Mouse (Mus musculus) thymus, postnatal 10 days (tissue): ENCODE data around the gene Arhgap15.
"Not testable (repeated sequence)": the region's sequence is repeated elsewhere in the genome, so short reads cannot be mapped to it uniquely, and the experiment has no call there.

Experiments used
- DNase-seq, 2 experiments: peaks; one replicate each; pipeline ENCODE4 v3.0.0; 2021; ENCODE audit warnings: low spot score in 2 of 2

The Arhgap15 gene

DNA sequence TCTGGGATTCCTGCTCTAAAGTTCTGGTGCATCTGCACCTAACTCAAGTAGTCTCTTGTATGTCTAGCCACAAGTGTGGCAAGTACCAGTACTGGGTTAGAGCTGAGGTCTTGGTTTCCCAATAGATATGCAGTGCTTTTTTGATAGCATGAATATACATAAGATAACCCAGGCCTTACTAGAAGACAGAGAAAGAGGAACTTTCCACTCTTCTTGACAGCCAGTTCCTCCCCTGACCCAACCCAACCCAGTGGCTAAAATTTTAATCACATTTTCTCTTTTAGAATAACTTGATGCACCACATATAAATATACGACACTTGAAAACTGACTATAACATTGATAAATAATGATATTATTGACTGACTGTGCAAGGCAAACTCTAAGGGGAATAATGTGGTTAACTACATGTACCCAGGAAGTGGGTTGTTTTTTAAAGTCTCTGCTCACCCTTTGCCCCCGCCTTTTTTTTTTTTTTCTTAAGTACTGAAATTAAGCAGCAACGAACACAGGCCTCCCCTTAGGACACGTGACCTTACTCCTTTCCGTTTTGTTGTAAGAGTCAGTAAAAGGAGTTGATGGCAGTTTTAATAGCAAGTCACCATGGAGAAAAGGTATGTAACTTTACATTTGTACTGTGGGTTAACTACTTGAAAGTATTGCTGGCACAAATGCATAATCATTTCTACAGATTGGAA is at the start of gene Arhgap15:
Gene Arhgap15, plus strand, starts transcription at position 538 of the 697 bp plus-strand sequence.
- DNase-seq: peak in 1 of 2 experiments; percentile 33

DNA sequence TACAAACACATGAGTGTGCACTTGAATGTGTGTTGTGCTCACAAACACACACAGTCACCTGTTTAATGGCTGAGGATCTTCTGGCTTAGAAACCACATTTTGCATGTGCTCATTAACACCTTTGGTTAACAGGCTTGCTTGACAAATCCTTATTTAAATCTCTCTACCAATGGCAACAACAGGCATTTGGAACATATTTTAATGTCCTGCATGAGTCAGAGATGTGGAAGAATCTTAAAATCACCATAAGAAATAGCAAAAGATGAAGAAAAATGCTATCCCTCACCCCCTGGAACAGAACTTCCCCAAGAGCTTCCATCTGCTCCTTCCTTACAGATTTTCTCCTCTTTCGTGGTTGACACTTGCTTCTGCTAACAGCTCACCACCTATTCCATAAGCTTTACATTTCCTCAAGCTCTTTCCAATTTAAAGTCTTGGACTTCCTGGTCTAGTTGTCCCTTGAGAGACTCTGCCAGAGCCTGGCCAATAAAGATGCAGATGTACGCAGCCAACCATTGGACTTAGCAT is 35.9 kb upstream of the Arhgap15 start:
- DNase-seq: no peak

DNA sequence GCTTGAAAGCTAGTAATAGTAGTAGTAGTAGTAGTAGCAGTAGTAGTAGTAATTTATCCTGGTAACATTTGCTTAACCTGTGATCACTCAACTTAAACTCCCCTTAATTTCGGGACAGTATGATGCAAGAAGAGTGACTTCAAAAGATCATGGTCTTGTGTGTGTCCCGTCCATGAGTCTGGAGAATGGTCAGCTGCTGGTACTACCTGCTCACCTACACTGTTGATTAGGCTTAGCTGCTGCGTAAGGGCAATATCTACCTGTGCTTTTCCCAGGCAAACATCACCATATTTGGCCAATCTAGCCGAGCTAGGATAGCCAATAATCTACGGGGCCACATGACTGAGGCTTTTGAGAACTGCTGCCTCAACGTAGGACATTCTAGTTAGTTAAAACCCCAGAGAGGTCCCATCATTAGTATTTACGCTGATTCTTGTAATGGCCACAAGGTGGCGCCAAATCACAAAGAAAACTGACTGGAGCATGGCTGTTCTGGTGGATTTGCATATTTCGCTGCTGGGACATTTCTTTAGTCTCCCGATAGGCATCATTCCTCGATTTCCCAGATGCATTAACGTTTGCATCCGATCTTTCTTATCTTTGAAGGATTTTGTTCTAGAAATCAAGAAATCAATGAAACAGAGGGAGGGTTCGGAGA is 26.0 kb upstream of the Arhgap15 start:
- DNase-seq: peak; percentile 27 to 59

DNA sequence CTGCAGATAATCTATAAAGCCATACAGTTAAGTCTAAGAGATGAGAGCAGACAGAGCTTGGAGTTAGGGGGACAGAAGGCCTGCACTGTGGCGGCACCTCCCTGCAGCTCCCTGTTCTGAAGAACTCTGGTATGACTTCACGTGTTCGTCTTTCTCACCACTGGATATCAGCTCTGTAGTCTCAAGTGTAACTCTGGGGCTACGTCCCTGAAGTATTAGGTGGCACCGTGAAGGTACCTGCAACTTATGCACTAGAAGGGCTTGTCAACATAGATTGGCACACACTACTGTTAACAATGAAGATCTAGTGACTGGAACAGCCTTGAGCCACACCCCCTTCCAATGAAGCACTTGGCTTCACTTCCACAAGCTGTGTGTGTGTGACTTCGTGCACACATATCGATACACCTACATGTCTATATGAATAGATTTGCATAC is 25.5 kb upstream of the Arhgap15 start:
- DNase-seq: no peak

DNA sequence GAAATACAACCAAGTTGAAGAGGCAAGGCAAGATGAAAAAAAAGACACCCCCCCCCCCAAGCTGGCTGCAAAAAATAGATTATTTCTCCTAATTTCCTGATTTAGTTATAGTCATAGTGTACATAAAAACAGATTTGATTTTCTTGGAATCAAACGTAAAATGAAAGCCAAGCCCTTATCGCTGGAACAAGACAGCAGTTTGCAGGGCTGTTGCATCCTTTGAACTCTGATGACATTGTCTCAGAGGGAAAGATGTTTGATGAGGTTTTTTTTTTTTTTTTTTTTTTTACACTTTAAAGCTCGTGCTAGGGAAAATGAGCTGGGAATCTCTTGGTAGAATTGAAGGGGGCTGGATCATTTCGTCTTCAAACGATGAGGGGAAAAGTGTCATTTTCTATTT is 21.4 kb upstream of the Arhgap15 start:
- no peak for DNase-seq

DNA sequence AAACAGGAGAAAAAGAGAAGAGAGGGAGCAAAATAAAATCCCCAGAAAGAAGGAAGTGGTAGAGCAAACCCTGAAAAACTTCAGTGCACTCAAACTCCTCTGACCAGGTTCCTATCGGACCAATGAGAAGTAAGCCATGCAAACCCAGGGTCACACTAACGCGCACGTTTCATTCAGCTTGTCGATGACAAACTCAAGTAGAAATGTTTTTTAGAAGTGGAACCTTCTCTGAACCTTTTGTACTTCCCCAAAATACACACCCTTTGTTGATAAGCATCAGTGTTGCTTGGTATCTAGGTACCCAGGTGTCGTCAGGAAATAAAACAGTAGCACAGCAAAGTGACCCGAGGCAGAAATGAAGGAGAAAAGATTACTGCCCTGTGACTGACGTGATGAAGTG is 20.9 kb upstream of the Arhgap15 start:
- no peak for DNase-seq

DNA sequence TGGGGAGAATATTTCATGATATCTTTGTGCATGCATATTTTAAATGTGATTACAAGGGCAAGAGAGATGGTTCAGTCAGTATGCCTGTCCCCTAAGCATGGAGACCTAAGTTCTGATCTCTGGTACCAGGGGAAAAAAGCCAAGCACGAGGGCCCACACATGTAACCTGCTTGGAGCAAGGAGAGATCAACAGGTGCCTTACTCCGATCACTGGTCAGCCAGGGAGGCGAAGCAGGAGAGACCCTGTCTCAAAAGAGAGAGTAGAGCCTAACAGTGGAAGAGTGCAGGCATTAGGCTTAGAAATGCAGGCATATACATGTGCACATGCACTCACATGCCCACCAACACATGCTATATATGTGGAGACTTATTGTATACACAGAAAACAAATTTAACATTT is 19.8 kb upstream of the Arhgap15 start:
- no peak for DNase-seq

DNA sequence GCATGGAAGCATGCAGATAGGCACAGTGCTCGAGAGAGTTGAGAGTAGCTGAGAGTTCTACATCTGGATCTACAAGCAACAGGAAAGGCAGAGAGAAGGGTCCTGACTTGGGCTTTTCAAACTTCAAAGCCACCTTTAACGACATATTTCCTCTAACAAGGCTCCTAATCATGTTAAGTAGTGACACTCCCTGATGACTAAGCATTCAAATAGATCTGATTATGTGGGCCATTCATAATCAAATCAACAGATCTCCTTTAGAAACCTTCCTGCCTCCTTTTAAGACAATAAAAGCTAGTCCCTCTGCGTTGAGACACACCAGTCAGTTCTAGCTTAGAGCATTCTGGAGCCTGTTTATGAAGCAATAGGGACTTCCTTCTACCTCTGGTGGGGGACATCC is 16.2 kb upstream of the Arhgap15 start:
- no peak for DNase-seq

DNA sequence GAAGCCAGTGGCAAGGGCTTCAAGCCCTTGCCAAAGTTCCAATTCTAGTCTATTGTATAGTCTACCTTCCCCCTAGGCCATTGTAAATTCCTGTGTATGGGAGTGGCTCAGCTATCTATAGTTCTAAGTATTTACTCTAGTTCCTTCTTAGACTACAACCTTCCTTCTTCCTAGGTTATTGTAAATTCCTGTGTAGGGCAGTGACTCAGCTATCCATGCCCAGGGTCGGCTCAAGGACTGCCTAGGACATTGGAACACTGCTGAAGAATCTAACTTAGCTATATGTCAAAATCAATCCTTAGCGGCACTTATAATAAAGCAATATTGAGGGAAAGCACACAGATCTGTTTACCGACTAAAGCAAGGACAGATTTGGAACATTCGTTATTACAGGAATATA is 13.6 kb upstream of the Arhgap15 start:
- DNase-seq: not testable (repeated sequence)

DNA sequence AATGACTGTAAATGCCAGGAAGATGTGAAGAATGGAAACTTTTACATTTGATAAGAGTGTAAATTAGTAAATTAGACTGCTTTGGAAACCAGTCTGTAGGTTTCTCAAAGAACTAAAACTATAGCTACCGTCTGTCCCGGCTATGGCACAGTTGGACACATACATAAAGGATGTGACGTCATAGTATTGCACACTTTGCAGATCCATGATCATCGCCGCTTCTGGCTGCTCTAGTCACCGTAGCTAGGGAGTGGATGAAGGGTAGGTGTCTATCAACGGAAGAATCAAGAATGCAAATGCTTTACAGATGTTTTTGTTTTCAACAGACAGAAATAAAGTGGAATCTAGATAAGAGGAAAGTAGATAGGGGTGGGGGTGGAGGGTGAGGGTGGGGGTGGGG is 11.1 kb upstream of the Arhgap15 start:
- no peak for DNase-seq

DNA sequence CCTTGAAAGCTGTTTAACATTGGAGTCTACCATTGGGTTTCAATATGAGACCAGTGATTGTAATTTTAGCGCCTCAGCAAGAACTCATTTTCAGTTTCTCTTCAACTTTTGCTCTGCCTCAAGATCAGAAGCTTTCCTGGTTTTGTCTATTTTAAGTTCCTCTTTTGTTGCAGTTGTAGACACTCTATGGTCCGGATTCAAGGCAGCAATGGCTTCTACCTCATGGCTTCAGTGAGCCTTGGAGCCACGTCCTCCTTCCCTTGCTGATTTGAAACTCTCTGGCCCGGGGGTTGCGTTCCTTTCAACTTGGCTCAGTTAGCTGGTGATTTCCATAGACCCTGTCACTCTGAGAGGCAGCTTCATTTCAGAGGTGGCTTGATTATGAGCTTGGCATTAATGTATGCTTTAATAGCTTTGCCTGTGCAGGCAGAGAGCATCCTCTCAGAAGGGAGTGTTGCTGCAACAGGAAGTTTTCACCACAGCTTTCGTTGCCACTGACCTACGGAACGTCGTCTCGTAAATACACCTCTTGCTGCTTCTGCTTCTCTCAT is 10.0 kb upstream of the Arhgap15 start:
- DNase-seq: peak in 1 of 2 experiments; percentile 36

DNA sequence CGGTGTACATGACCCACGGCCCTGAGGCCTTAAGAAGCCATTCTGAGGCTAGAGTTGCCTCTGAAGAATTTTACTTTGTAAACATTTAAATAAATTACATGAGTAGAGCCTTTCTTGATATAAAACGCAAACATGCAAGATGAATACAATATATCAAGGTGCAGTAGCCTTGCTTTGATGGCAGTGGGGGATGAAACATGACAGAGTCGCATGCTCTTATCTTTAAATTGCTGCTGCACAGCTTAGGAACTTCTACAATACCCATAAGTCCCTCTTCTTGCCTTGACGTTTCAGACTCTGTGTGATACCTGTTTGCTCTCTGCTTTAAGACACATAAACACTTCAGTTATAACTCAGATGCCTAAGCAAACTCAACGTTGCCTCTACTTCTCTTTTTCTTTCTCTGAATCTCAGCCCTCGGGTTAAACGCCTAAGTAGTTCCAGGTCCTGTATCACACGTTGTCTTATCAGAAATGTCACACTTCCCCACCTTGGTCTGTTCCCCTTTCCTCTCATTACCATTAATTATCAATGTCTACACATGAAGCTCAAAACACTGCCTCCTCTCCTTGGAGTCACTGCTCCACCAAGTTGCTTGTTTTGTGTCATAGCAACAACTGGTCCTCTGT is 9.3 kb upstream of the Arhgap15 start:
- DNase-seq: no peak

DNA sequence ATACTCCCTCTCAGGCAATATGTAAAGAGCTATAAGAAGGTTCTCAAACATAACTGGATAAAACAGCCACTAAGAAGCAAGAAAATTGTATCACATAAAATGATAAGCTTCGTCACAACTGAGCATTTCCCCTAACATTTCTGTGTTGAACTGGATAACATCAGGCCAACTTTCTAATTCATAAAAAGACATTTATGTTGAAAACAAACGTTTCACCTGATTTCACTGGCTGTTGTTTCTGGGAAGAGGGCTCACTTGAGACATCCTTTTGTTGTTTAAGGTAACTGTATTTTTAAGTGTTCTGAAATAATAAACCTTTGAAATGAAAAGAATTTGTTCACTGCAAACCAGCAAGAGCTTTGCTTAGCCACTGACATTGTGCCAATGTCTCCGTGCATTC is 697 bp downstream of the Arhgap15 start:
- no peak for DNase-seq

DNA sequence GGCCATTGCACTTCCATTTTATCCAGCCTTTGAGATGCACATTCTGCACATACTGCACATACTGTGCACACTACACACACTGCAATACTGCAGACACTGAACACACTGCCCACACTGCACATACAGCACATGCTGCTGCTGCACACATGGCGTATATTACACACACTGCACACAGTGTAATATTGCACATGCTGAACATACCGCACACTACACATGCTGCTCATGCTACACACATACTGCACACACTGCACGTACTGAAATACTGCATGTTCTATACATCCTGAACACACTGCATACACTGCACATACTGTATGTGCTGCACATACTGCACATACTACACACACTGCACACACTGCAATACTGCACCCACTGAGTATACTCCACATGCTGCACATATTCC is 7.3 kb downstream of the Arhgap15 start:
- DNase-seq: no peak

DNA sequence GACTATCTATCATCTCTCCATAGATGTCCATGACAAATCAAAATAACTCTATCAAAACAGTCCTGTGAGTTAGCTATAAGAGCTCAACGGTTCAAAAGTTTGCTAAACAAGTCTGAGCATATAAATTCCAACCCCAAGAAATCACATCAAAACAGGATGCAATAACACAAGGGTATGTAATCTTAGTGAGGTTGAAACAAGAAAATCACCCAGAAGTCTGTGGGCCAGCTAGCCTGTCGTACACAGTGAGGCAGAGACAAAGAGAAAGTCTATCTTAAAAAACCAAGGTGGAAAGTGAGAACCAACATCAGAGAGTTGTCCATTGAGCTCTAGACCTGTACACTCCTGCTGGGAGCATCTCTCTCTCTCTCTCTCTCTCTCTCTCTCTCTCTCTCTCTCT is 8.0 kb downstream of the Arhgap15 start:
- DNase-seq: no peak

DNA sequence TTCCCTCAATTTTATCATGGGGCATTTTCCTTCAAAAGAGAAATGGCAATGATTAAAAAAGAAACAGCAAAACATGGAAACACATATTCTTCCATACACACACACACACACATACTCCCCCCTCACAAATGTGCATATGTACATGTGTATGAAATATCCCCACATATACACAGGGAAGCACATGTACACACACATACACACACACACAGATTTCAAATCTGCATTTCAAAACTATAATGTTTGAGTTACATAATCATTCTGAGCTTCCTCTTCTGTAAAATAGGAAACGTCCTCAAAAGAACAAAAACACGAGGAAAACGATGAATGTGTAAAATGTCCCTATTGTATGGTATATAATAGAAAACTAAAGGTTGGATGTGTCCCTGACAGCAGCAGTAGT is 13.1 kb downstream of the Arhgap15 start:
- DNase-seq: no peak

DNA sequence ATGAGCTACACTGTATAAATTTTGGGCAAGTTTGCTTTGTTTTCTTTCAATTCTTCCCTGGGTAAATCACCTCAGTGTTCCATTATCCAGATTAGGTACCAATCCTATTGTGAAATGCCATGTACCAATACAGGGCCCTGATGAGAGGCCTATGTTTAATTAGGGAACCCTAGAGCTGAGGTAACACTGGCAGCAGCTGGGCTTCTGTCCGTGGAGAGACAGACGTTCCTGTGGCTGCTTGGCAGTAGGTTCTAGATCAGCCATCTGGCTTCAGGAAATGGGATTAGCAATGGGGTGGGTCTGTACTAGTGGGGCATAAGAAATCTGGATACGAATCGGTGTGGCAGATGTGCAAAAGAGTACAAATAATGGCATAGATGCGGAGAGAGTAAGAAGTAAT is 14.7 kb downstream of the Arhgap15 start:
- DNase-seq: no peak

DNA sequence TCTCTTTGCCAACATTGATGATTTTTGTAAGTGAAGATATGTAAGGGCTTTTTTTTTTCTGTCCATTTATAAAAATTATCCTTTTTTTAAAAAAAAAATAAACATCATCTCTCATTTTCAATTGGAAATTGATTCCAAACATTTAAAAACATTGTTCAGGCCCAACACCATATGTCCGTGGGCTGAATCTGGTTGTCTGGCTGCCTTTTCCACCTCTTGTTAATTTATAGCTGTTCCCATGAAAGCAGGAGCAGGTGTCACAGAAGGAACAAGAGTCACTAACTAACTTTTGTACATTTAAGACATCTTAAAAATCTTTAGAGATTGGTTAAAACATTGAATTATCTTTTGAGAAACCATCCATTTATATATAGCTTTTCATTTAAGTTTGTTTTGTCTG is 15.8 kb downstream of the Arhgap15 start:
- DNase-seq: no peak

DNA sequence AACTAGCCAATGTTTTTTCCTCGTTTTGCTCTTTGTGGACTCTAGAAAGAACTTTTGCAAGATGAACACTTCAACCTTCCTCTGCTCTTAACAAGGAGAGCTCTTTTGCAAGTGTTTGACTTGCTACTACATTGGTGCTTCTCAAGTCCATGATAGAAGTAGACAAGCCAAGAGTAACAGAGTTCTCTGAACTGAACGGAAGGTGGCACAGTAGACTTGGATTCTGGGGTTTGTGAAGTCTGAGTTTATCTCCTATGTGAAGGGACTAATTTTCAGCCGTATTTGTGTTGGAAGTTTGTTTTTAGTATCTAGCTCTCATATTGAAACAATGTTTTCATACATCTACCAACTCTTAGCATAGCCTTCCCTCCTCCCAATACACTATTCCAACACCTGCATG is 17.6 kb downstream of the Arhgap15 start:
- DNase-seq: no peak

DNA sequence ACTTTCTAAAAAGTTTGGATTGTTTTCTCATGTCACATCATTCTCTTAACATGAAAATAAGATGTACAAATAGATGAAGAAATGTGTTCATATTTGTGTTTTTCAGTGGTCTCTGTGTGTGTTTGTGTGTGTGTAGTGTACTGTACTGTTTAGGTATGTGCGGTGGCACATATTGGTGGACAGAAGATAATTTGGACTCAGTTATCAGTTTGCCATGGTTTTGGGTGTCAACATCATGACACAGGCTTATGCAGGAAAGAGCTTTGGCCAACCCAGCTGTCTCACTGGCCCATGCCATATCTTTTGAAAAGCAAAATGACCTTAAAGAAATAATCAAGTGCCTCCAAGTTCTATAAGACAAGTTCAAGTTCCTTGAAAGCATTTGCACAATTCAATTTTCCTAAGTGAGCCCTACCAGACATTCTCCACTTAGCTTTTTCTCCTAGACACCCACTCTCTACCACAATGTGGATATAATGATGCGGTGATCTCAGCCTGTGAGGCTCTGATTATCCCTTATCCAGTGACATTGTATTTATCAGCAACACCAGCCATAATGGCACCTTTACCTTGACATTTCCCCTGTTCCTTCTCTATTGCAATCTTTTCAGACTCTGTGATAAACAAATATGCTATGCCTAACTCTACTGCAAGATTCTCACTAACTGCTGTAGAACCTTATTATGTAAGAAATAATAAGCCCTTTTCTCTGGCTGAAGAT is 21.4 kb downstream of the Arhgap15 start:
- no peak for DNase-seq

DNA sequence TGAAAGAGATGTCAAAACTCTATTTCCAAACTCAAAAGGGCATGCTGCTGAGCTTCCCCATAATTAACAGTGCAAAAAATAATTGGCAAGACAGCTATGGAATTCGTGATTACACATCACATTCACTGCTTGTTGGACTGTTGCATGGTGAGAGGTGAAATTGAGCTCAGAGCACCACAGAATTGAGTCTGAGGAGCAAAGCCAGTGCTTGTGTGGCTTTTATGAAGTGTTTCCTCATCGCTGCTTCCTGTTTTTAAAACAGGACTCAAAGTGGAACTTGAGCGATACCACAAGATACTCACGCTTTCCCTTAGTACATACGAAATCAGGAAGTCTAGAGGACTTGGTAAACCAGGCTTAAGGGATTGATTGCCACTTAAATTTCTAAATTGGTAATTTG is 24.0 kb downstream of the Arhgap15 start:
- DNase-seq: peak in 1 of 2 experiments; percentile 15

DNA sequence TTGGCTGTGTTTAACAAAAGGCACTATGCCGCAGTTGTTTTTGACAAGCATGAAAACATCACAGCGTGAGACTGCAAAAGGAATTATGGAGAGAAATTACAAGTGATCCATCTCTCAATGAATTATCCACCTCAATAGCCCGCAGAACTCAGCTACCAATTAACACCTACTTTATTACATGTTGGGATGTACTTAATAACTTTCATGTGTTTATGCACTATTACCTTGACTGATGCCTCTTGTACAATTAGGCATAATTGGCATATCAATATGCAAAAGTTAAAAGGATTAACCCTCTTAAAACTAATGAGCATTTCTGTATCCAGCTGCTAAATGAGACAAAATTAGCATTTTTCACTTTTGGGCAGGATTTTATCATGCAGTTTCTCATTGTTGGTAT is 33.5 kb downstream of the Arhgap15 start:
- DNase-seq: no peak
